Mouse (Mus musculus) thymus, adult 2 months (tissue): ENCODE measurements around the gene Gpsm3. TPM values are rescaled to one million over a fixed set of nuclear protein-coding genes. Genes with fewer than 3 reads are reported as not detected.

Source experiments
- DNase-seq: peaks from one replicate; pipeline ENCODE4 v3.0.0; 2021
- H3K27ac ChIP-seq: fragments of 200-500 bp; 2 replicates; pipeline ENCODE4 v1.5.1; 2012; ENCODE audit warnings: low read length, control low read depth; ENCODE audit not compliant: control insufficient read depth, insufficient read depth
- H3K27me3 ChIP-seq: fragments of 200-500 bp; 2 replicates; pipeline ENCODE4 v1.6.1; 2012; ENCODE audit warnings: mild to moderate bottlenecking, low read length, moderate library complexity, mixed read lengths; ENCODE audit not compliant: control insufficient read depth, insufficient read depth
- H3K36me3 ChIP-seq: fragments of 200-500 bp; 2 replicates; pipeline ENCODE4 v1.6.1; 2012; ENCODE audit warnings: mild to moderate bottlenecking, low read length, moderate library complexity; ENCODE audit not compliant: control insufficient read depth, insufficient read depth
- H3K4me1 ChIP-seq: fragments of 200-500 bp; replicated peaks from 2 replicates; pipeline ENCODE4 v1.6.1; 2012; ENCODE audit warnings: low read length; ENCODE audit not compliant: control insufficient read depth, insufficient read depth
- H3K4me3 ChIP-seq: fragments of 200-500 bp; 2 replicates; pipeline ENCODE4 v1.5.1; 2012; ENCODE audit warnings: mild to moderate bottlenecking, low read length, control low read depth, moderate library complexity; ENCODE audit not compliant: control insufficient read depth, insufficient read depth
- CTCF ChIP-seq: fragments of 200-500 bp; IDR thresholded peaks from 2 replicates; pipeline ENCODE4 v1.5.1; 2012; ENCODE audit warnings: mild to moderate bottlenecking, control low read depth, low read length, moderate library complexity, borderline replicate concordance; ENCODE audit not compliant: control insufficient read depth, poor library complexity, insufficient read depth; ENCODE audit errors: extremely low read depth
- POLR2A ChIP-seq: fragments of 200-500 bp; IDR thresholded peaks from 2 replicates; pipeline ENCODE4 v1.6.1; 2012; ENCODE audit warnings: mild to moderate bottlenecking, low read length, control low read depth, moderate library complexity; ENCODE audit not compliant: control insufficient read depth, poor library complexity, insufficient read depth; ENCODE audit errors: extremely low read depth
- WGBS: fragments of 180-500 bp; shearing (Covaris S2); methylation state at CpG from one replicate; pipeline ENCODE4 v1.1.7; 2018; 5-methylcytosine and 5-hydroxymethylcytosine counted together
- polyA plus RNA-seq: library from polyadenylated mRNA; depleted of rRNA; stranded (reverse); fragments of >200 nt; gene quantifications from 2 replicates; pipeline ENCODE4 v1.2.3, GENCODE M21; 2012

Gene Gpsm3
- polyA plus RNA-seq, 1 experiment = 208 TPM

- no peak overlapping the region for H3K27ac ChIP-seq
- TF ChIP-seq POLR2A (no peak), CTCF (no peak)
- WGBS = 91% methylated on average over 8 of the region's 8 CpGs
- H3K4me3 ChIP-seq = no peak overlapping the region
- no peaks in the 10 kb centered on the region for H3K27me3 ChIP-seq
- H3K36me3 ChIP-seq = peaks cover 20% of the 10 kb centered on the region
- H3K4me1 ChIP-seq = peaks cover 15% of the 10 kb centered on the region
- DNase-seq = no peak
Observed at GRCm38 (mm10) chr17:34596098-34596497, 6.5 kb downstream of the Gpsm3 start.

- no peak for DNase-seq
- 69% methylated on average over 6 of the region's 6 CpGs for WGBS
- H3K36me3 ChIP-seq = peaks cover 20% of the 10 kb centered on the region
- H3K27me3 ChIP-seq = no peaks in the 10 kb centered on the region
- H3K27ac ChIP-seq = no peak within 1 kb of the TSS
- TF ChIP-seq POLR2A = no peak
- TF ChIP-seq CTCF = no peak
- H3K4me3 ChIP-seq = no peak within 1 kb of the TSS
- peaks cover 22% of the 10 kb centered on the region for H3K4me1 ChIP-seq
Observed at GRCm38 (mm10) chr17:34597566-34598095, 8.0 kb downstream of the Gpsm3 start, which contains the start of gene Ager. Gene Ager (plus strand): TSS chr17:34597862.

- H3K27me3 ChIP-seq = no peaks in the 10 kb centered on the region
- H3K27ac ChIP-seq = no peak overlapping the region
- peaks cover 12% of the 10 kb centered on the region for H3K36me3 ChIP-seq
- TF ChIP-seq CTCF (no peak), POLR2A (no peak)
- H3K4me3 ChIP-seq = no peak overlapping the region
- peaks cover 14% of the 10 kb centered on the region for H3K4me1 ChIP-seq
- DNase-seq = no peak
- WGBS = 93% methylated on average over 9 of the region's 9 CpGs
Observed at GRCm38 (mm10) chr17:34599891-34600290, 10.3 kb downstream of the Gpsm3 start.

- Histone ChIP-seq H3K27me3 (no peaks in the 10 kb centered on the region), H3K4me3 (no peak overlapping the region), H3K36me3 (no peaks in the 10 kb centered on the region), H3K4me1 (peaks cover 25% of the 10 kb centered on the region), H3K27ac (no peak overlapping the region)
- 94% methylated on average over 12 of the region's 12 CpGs for WGBS
- TF ChIP-seq CTCF (no peak), POLR2A (no peak)
- no peak for DNase-seq
Observed at GRCm38 (mm10) chr17:34601796-34602195, 12.2 kb downstream of the Gpsm3 start.

GRCm38 (mm10) chr17:34603375-34604060, 13.9 kb downstream of the Gpsm3 start, which contains the start of gene Rnf5:
Gene Rnf5 (minus strand): TSS chr17:34603690.
- H3K27me3 ChIP-seq = no peaks in the 10 kb centered on the region
- WGBS = 1% methylated on average over 30 of the region's 30 CpGs
- peak within 1 kb of the TSS; percentile 84 for H3K27ac ChIP-seq
- DNase-seq = peak; percentile 97
- H3K36me3 ChIP-seq = no peaks in the 10 kb centered on the region
- H3K4me3 ChIP-seq = peak within 1 kb of the TSS; percentile 87
- H3K4me1 ChIP-seq = peaks cover 32% of the 10 kb centered on the region
- no peak for TF ChIP-seq CTCF
- peak; percentile 47 for TF ChIP-seq POLR2A

- TF ChIP-seq POLR2A = peak; percentile 79
- TF ChIP-seq CTCF = 0 out of 2 replicates have a peak, but pooled peaks have one; percentile 62
- Histone ChIP-seq H3K4me1 (peaks cover 36% of the 10 kb centered on the region), H3K27ac (peak within 1 kb of the TSS; percentile 84), H3K27me3 (no peaks in the 10 kb centered on the region), H3K36me3 (no peaks in the 10 kb centered on the region), H3K4me3 (peak within 1 kb of the TSS; percentile 87)
- under 1% methylated on average over 35 of the region's 35 CpGs for WGBS
- DNase-seq = peak; percentile 98
Observed at GRCm38 (mm10) chr17:34604061-34604508, 14.5 kb downstream of the Gpsm3 start, which contains the start of gene Agpat1. Gene Agpat1 (plus strand): TSS chr17:34604262.
